Mouse (Mus musculus) thymus, adult 2 months (tissue): ENCODE measurements around the gene Smarcd1. TPM values are rescaled to one million over a fixed set of nuclear protein-coding genes. Genes with fewer than 3 reads are reported as not detected.

Experiments used
- DNase-seq: peaks from one replicate; pipeline ENCODE4 v3.0.0; 2021
- H3K27ac ChIP-seq: fragments of 200-500 bp; 2 replicates; pipeline ENCODE4 v1.5.1; 2012; ENCODE audit warnings: low read length, control low read depth; ENCODE audit not compliant: control insufficient read depth, insufficient read depth
- H3K27me3 ChIP-seq: fragments of 200-500 bp; 2 replicates; pipeline ENCODE4 v1.6.1; 2012; ENCODE audit warnings: mild to moderate bottlenecking, low read length, moderate library complexity, mixed read lengths; ENCODE audit not compliant: control insufficient read depth, insufficient read depth
- H3K36me3 ChIP-seq: fragments of 200-500 bp; 2 replicates; pipeline ENCODE4 v1.6.1; 2012; ENCODE audit warnings: mild to moderate bottlenecking, low read length, moderate library complexity; ENCODE audit not compliant: control insufficient read depth, insufficient read depth
- H3K4me1 ChIP-seq: fragments of 200-500 bp; replicated peaks from 2 replicates; pipeline ENCODE4 v1.6.1; 2012; ENCODE audit warnings: low read length; ENCODE audit not compliant: control insufficient read depth, insufficient read depth
- H3K4me3 ChIP-seq: fragments of 200-500 bp; 2 replicates; pipeline ENCODE4 v1.5.1; 2012; ENCODE audit warnings: mild to moderate bottlenecking, low read length, control low read depth, moderate library complexity; ENCODE audit not compliant: control insufficient read depth, insufficient read depth
- CTCF ChIP-seq: fragments of 200-500 bp; IDR thresholded peaks from 2 replicates; pipeline ENCODE4 v1.5.1; 2012; ENCODE audit warnings: mild to moderate bottlenecking, control low read depth, low read length, moderate library complexity, borderline replicate concordance; ENCODE audit not compliant: control insufficient read depth, poor library complexity, insufficient read depth; ENCODE audit errors: extremely low read depth
- POLR2A ChIP-seq: fragments of 200-500 bp; IDR thresholded peaks from 2 replicates; pipeline ENCODE4 v1.6.1; 2012; ENCODE audit warnings: mild to moderate bottlenecking, low read length, control low read depth, moderate library complexity; ENCODE audit not compliant: control insufficient read depth, poor library complexity, insufficient read depth; ENCODE audit errors: extremely low read depth
- WGBS: fragments of 180-500 bp; shearing (Covaris S2); methylation state at CpG from one replicate; pipeline ENCODE4 v1.1.7; 2018; 5-methylcytosine and 5-hydroxymethylcytosine counted together
- polyA plus RNA-seq: library from polyadenylated mRNA; depleted of rRNA; stranded (reverse); fragments of >200 nt; gene quantifications from 2 replicates; pipeline ENCODE4 v1.2.3, GENCODE M21; 2012

The Smarcd1 gene
- polyA plus RNA-seq, 1 experiment = 106 TPM

DNA sequence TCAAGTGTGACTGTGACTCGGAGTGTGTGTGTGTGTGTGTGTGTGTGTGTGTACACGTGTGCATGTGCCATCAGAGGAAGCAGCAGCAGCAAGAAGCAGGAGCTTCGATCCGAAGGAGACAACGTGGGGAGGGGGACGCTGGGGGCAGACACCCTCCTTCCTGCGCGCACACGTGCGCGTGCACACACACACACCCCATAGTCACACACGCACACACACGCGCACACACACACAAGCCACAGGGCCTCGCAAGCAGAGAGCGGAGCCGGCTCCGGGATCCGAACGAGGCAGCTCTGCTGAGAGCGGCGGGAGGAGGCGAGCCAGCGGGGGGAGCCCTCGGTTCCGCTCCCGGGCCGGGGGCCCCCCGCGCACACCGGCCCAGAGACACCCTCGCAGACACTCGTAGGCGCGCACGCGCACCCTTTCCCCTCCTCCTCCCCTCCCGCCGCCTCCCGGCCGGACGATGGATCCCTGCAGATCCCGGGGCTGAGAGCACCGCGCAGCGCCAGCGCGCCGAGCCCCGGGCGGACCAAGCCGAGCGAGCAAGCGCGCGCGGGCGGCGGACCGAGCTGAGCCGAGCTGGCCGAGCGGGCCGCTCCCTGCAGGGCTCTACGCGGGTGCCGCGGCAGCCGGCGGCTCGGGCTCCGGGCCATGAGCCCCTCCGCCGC is 31.6 kb upstream of the Smarcd1 start, which contains the start of gene Asic1:
Gene Asic1 (plus strand): TSS at position 215 of the 668 bp plus-strand sequence.
- Histone ChIP-seq H3K4me1 (0 out of 2 replicates have a peak, but pooled peaks cover 6% of the 10 kb centered on the region), H3K4me3 (peak within 1 kb of the TSS; percentile 23), H3K27ac (no peak within 1 kb of the TSS), H3K27me3 (peaks cover 23% of the 10 kb centered on the region; the same call in 1 of the 2 replicates), H3K36me3 (no peaks in the 10 kb centered on the region)
- WGBS = 2% methylated on average over 74 of the region's 74 CpGs
- no peak for DNase-seq
- TF ChIP-seq CTCF (no peak), POLR2A (no peak)

DNA sequence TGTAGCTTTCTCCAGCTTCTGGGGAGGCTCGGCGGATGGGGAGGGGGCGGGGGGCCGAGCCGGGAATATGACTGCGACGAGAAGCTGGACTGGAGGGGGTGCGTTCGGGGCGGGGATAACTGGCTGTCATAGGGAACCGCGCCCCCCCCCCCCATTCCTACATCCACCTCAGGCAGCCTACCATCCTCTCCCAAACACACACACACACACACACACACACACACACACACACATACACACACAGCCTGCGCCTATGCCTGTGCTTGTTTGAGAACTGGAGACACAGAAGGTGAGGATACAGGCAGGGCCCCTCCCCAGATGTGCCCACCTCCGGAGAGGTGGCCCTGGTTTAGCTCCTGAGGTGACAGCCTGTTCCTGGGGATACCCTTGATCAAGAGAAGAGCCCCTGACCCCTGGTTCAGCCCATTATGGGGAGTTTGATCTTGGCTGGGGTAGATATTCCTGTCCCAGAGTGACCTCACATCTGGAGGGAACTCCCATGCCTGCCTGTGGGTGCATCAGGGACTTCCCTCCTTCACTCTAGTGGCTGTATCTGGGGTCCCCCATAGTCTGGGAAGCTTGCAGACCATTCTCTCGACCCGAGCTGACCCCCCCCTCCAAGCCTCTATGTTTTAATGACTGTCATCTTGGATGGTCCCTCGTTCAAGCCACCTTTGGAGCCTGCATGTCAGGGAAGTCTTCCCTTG is 30.8 kb upstream of the Smarcd1 start:
- no peak overlapping the region for H3K27ac ChIP-seq
- TF ChIP-seq POLR2A = no peak
- TF ChIP-seq CTCF = no peak
- WGBS = 12% methylated on average over 15 of the region's 17 CpGs
- H3K4me1 ChIP-seq = 0 out of 2 replicates have a peak, but pooled peaks cover 6% of the 10 kb centered on the region
- no peak for DNase-seq
- H3K4me3 ChIP-seq = no peak overlapping the region
- H3K27me3 ChIP-seq = peaks cover 19% of the 10 kb centered on the region; the same call in 1 of the 2 replicates
- H3K36me3 ChIP-seq = no peaks in the 10 kb centered on the region

GRCm38 (mm10) chr15:99671783-99672182 is 30.1 kb upstream of the Smarcd1 start:
- no peak overlapping the region for H3K27ac ChIP-seq
- no peak for DNase-seq
- no peaks in the 10 kb centered on the region for H3K36me3 ChIP-seq
- H3K27me3 ChIP-seq = peaks cover 16% of the 10 kb centered on the region; the same call in 1 of the 2 replicates
- 36% methylated on average over 14 of the region's 14 CpGs for WGBS
- no peak overlapping the region for H3K4me3 ChIP-seq
- TF ChIP-seq POLR2A = no peak
- no peak for TF ChIP-seq CTCF
- 0 out of 2 replicates have a peak, but pooled peaks cover 6% of the 10 kb centered on the region for H3K4me1 ChIP-seq

DNA sequence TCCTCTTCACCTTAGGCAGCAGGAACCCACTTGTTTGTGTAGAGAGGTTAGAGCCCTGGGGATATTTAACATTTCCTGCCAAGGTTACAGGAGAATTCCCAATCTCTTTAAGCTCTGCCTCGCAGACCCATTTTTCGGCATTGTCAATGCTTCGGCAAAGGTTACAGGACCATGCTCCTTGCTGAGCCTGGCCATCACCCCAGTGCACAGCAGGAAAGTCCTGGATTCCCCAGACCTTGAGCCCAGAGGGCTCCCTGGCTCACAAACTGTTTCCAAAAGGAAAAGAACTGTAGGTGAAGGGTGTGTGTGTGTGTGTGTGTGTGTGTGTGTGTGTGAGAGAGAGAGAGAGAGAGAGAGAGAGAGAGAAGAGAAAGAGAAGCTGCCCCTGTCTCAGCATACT is 27.1 kb upstream of the Smarcd1 start:
- TF ChIP-seq CTCF (no peak), POLR2A (no peak)
- no peak for DNase-seq
- no peaks in the 10 kb centered on the region for H3K36me3 ChIP-seq
- H3K27ac ChIP-seq = no peak overlapping the region
- H3K27me3 ChIP-seq = peaks cover 15% of the 10 kb centered on the region; the same call in 1 of the 2 replicates
- H3K4me3 ChIP-seq = no peak overlapping the region
- 0 out of 2 replicates have a peak, but pooled peaks cover 6% of the 10 kb centered on the region for H3K4me1 ChIP-seq
- 86% methylated on average over 3 of the region's 3 CpGs for WGBS

GRCm38 (mm10) chr15:99677089-99677488 is 24.8 kb upstream of the Smarcd1 start:
- H3K27ac ChIP-seq = no peak overlapping the region
- TF ChIP-seq POLR2A = no peak
- no peak for TF ChIP-seq CTCF
- H3K4me3 ChIP-seq = no peak overlapping the region
- H3K36me3 ChIP-seq = no peaks in the 10 kb centered on the region
- H3K4me1 ChIP-seq = no peaks in the 10 kb centered on the region
- 90% methylated on average over 8 of the region's 8 CpGs for WGBS
- no peaks in the 10 kb centered on the region; the same call in 1 of the 2 replicates for H3K27me3 ChIP-seq
- no peak for DNase-seq

- H3K4me1 ChIP-seq = no peaks in the 10 kb centered on the region
- TF ChIP-seq POLR2A (no peak), CTCF (no peak)
- H3K27ac ChIP-seq = no peak overlapping the region
- 32% methylated on average over 13 of the region's 13 CpGs for WGBS
- no peaks in the 10 kb centered on the region; the same call in 1 of the 2 replicates for H3K27me3 ChIP-seq
- no peak overlapping the region for H3K4me3 ChIP-seq
- peak; percentile 51 for DNase-seq
- no peaks in the 10 kb centered on the region for H3K36me3 ChIP-seq
Observed at GRCm38 (mm10) chr15:99678063-99678800, 23.7 kb upstream of the Smarcd1 start.
